Mouse (Mus musculus) ES-E14 (cell line): Measurements from ENCODE around the gene Lyrm2. TPM values are rescaled to one million over a fixed set of nuclear protein-coding genes. Genes with fewer than 3 reads are reported as not detected.

Source experiments
- DNase-seq: peaks from one replicate; pipeline ENCODE4 v3.0.0-alpha.2; 2013; ENCODE audit warnings: low read depth, low spot score
- H3K27ac ChIP-seq: 2 replicates; pipeline ENCODE4 v1.5.1; 2012; ENCODE audit warnings: low read depth, mild to moderate bottlenecking, low read length, moderate library complexity, mixed read lengths; ENCODE audit not compliant: poor library complexity, insufficient read depth, severe bottlenecking
- H3K36me3 ChIP-seq: 2 replicates; pipeline ENCODE4 v1.6.1; 2012; ENCODE audit warnings: mild to moderate bottlenecking, low read length, moderate library complexity, mixed read lengths; ENCODE audit not compliant: control insufficient read depth, poor library complexity, insufficient read depth, severe bottlenecking
- H3K4me1 ChIP-seq, 2 experiments: fragments of 150-350 bp in 1 of 2; sonication (generic) in 1 of 2; 2 replicates each; pipeline ENCODE4 v1.6.1; 2012; ENCODE audit warnings: low read length in 2 of 2, mild to moderate bottlenecking in 1 of 2, mixed read lengths in 1 of 2; ENCODE audit not compliant: control insufficient read depth in 2 of 2, insufficient read depth in 2 of 2, poor library complexity in 1 of 2
- H3K4me3 ChIP-seq, 2 experiments: fragments of 150-350 bp in 1 of 2; sonication (generic) in 1 of 2; 2 replicates each; pipeline ENCODE4 v1.5.1; 2012; ENCODE audit warnings: low read length in 2 of 2, low read depth in 1 of 2, mild to moderate bottlenecking in 1 of 2, mixed read lengths in 1 of 2; ENCODE audit not compliant: insufficient read depth in 1 of 2, poor library complexity in 1 of 2, severe bottlenecking in 1 of 2
- H3K9ac ChIP-seq: 2 replicates; pipeline ENCODE4 v1.6.1; 2012; ENCODE audit warnings: low read depth, mild to moderate bottlenecking, low read length, mixed read lengths; ENCODE audit not compliant: poor library complexity, insufficient read depth, severe bottlenecking
- H3K9me3 ChIP-seq: fragments of 150-350 bp; sonication (generic); 2 replicates; pipeline ENCODE4 v1.6.1; 2012; ENCODE audit warnings: low read depth, mild to moderate bottlenecking, low read length; ENCODE audit not compliant: control insufficient read depth, insufficient read depth
- CHD2 ChIP-seq: IDR thresholded peaks from 2 replicates; pipeline ENCODE4 v1.6.1; 2014; ENCODE audit warnings: mild to moderate bottlenecking, low read depth, low read length, inconsistent platforms
- HCFC1 ChIP-seq: IDR thresholded peaks from 2 replicates; pipeline ENCODE4 v1.6.1; 2012; ENCODE audit warnings: low read length, inconsistent platforms, borderline replicate concordance; ENCODE audit not compliant: insufficient read depth
- MAFK ChIP-seq: IDR thresholded peaks from 2 replicates; pipeline ENCODE4 v1.6.1; 2014; ENCODE audit warnings: mild to moderate bottlenecking, low read depth, low read length, inconsistent platforms; ENCODE audit not compliant: insufficient read depth
- ZC3H11A ChIP-seq: IDR thresholded peaks from 2 replicates; pipeline ENCODE4 v1.6.1; 2012; ENCODE audit warnings: low read depth, mild to moderate bottlenecking, inconsistent platforms, low read length, borderline replicate concordance
- ZNF384 ChIP-seq: IDR thresholded peaks from 2 replicates; pipeline ENCODE4 v1.6.1; 2012; ENCODE audit warnings: low read depth, low read length, inconsistent platforms
- in situ Hi-C, 2 experiments: fragments of 600-800 bp; cut with MboI; formaldehyde crosslinking; loops; one replicate each; pipeline ENCODE4 v1.15.1; 2025; ENCODE audit warnings: low sequenced_read_pairs in 2 of 2, inconsistent platforms in 1 of 2; ENCODE audit not compliant: unreplicated experiment in 2 of 2
- total RNA-seq: library from RNA; depleted of rRNA; stranded (reverse); fragments of 300-350 nt; gene quantifications from 2 replicates; pipeline ENCODE4 v1.2.3, GENCODE M21; 2012

The Lyrm2 gene
- total RNA-seq, 1 experiment = 24.2 TPM

DNA sequence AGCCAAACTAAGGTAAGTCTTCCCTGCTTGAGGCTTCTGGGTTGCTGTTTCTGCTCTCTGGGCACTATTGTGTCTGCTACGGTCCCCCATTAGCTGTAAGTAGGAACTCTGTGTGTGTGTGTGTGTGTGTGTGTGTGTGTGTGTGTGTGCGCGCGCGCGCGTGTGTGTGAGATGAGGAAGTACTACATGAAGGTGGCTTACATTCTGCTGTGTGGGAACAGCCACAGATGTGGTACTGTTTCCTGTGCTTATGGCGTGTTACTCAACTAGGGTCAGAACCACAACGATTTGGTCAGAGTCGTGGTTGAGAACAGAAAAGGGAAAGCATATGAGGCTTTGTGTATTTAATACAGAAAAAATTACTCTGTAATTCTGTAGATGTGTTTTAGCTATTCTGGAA lies 32.0 kb upstream of the Lyrm2 start:
- Histone ChIP-seq H3K36me3 (peaks cover 33% of the 10 kb centered on the region), H3K4me1 (no peaks in the 10 kb centered on the region), H3K9ac (no peak overlapping the region), H3K4me3 (no peak overlapping the region), H3K27ac (no peak overlapping the region), H3K9me3 (no peaks in the 10 kb centered on the region)
- no peak for DNase-seq
- in situ Hi-C loops = no loop called here
- no peak for TF ChIP-seq HCFC1
- TF ChIP-seq ZC3H11A = no peak
- no peak for TF ChIP-seq ZNF384

DNA sequence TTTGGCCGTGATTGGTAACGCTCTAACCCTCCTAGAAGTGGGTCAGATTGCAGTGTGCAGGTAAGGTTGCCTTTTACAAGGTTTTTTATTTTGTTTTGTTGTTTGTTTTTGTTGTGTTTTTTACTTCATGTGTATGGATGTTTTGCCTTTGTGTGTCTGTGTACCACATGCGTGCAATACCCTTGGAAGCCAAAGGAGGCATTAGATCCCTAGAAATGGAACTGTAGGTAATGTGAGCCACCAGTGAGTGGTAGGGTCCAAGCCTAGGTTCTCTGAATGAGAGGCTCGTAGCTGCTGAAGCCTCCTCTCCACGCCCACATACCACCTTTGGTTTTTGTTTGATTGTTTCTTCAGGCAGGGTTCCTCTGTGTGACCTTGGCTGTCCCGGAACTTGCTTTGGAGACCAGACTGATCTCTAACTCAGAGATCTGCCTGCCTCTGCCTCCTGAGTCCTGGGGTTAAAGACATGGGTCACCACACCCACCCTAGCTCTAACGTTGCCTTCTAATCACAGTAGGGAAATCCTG lies 29.7 kb upstream of the Lyrm2 start:
- no peaks in the 10 kb centered on the region for H3K4me1 ChIP-seq
- no peak for TF ChIP-seq CHD2
- TF ChIP-seq MAFK = no peak
- no peak for TF ChIP-seq HCFC1
- no peak for TF ChIP-seq ZC3H11A
- TF ChIP-seq ZNF384 = no peak
- H3K36me3 ChIP-seq = peaks cover 35% of the 10 kb centered on the region
- H3K4me3 ChIP-seq = no peak overlapping the region
- no peak overlapping the region for H3K9ac ChIP-seq
- H3K27ac ChIP-seq = no peak overlapping the region
- peak; percentile 40 for DNase-seq
- H3K9me3 ChIP-seq = no peaks in the 10 kb centered on the region
- in situ Hi-C loops = no loop called here

DNA sequence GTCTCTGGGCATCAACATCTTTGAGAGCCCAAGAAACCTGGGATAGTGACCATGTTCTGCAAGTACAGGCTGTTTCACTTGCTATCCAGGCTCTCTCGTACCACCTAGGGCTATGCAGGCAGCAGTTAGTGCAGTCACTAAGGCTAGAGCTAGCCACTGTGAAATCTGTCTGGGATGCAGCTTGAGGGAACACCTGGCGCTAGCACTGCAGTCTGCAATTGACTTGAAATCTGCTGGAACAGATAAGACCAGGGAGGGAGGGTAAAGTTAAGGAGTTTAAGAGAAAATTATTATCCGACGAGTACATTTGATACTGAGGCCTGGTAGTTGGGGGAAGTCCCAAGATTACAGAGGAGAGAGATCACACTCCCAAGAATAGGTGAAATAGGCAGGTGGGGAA lies 20.1 kb upstream of the Lyrm2 start:
- no peak for DNase-seq
- Histone ChIP-seq H3K36me3 (peaks cover 27% of the 10 kb centered on the region), H3K4me3 (no peak overlapping the region), H3K9ac (no peak overlapping the region), H3K9me3 (no peaks in the 10 kb centered on the region), H3K27ac (no peak overlapping the region), H3K4me1 (no peaks in the 10 kb centered on the region)
- no peak for TF ChIP-seq HCFC1
- no peak for TF ChIP-seq ZNF384
- TF ChIP-seq ZC3H11A = no peak
- TF ChIP-seq MAFK = no peak
- TF ChIP-seq CHD2 = no peak
- in situ Hi-C loops = no loop called here

DNA sequence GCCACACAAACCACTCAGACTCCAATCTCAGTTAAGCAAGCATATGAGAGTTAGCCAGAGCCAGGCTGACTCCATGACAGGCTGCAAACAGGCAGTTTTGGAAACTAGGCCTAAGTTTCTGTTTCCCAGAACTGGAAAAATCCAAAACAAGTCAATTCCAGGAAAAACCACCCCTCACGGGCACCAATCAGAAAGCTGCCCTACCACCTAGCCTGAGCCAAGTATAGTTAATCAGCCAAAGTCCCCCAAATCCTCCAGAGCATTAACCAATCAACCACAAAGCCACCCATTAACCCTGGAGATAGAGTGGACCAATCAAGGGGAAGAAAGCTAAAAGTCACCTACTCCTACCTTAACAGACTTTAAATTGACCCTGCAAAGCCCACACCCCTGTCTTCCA lies 12.9 kb upstream of the Lyrm2 start:
- H3K9ac ChIP-seq = no peak overlapping the region
- peaks cover 2% of the 10 kb centered on the region; the same call in 1 of the 2 replicates for H3K9me3 ChIP-seq
- no peak for DNase-seq
- H3K36me3 ChIP-seq = no peaks in the 10 kb centered on the region
- no peaks in the 10 kb centered on the region for H3K4me1 ChIP-seq
- in situ Hi-C loops = no loop called here
- no peak overlapping the region for H3K4me3 ChIP-seq
- TF ChIP-seq ZNF384 = no peak
- no peak for TF ChIP-seq ZC3H11A
- TF ChIP-seq MAFK = no peak
- no peak for TF ChIP-seq CHD2
- no peak for TF ChIP-seq HCFC1
- no peak overlapping the region for H3K27ac ChIP-seq

GRCm38 (mm10) chr4:32789020-32789419 lies 11.0 kb upstream of the Lyrm2 start:
- no peak overlapping the region for H3K27ac ChIP-seq
- no peak overlapping the region for H3K4me3 ChIP-seq
- H3K36me3 ChIP-seq = no peaks in the 10 kb centered on the region
- in situ Hi-C loops = no loop called here
- no peak for DNase-seq
- no peak overlapping the region for H3K9ac ChIP-seq
- TF ChIP-seq HCFC1 = no peak
- no peak for TF ChIP-seq ZC3H11A
- no peak for TF ChIP-seq ZNF384
- no peak for TF ChIP-seq MAFK
- no peak for TF ChIP-seq CHD2
- no peaks in the 10 kb centered on the region for H3K4me1 ChIP-seq
- peaks cover 2% of the 10 kb centered on the region; the same call in 1 of the 2 replicates for H3K9me3 ChIP-seq
